Mouse (Mus musculus) right cerebral cortex, postnatal 4 days (tissue): ENCODE data around the gene Abcd1.

ENCODE experiments used
- DNase-seq: peaks from one replicate; pipeline ENCODE4 v3.0.0-alpha.2; 2022

Abcd1 gene

DNA sequence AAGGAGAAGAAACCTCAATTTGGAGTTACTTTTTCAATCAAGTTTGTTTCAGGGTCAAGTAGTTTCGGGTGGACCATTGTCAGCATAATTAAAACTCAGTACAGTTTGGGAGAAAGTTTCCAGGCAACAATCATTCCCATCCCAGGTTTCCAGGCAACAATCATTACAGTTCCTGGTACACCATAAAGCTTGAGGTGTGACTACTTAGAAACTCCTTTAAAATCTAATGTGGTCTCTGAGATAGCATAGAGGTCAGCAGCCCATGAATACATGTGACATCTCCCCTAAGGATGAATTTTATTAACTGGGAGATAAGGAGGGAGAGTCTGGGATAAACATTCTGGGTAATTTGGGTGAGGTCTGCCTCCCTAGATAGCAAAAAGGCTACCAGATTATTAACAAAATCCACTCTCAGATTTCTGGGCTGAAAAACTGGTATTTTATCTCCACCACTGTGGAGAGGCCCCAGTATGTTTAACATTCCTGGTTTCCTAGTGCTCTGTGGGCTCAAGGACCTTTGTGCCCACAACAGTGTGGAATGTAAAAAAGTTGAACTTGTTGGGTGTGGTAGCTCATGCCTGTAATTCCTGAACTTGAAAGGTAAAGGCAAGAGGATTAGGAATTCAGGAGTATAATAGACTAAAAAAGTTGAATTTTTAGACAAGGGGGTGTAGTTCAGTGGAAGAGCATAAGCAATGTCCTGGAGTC, 28.5 kb downstream of the Abcd1 start:
- no peak for DNase-seq

DNA sequence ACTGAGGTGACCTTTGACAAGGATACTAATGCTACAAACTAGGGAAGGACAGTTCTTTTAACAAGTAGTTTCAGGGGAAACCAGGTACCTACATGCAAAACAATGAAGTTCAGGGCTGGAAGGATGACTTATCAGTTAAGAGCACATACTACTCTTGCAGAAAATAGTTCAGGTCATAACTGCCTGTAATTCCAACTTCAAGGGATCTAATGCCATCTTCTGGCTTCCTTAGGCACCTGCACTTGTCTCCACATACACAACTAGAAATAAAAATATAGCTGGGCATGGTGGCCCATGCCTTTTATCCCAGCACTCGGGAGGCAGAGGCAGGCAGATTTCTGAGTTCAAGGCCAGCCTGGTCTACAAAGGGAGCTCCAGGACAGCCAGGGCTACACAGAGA, 32.6 kb downstream of the Abcd1 start:
- no peak for DNase-seq

DNA sequence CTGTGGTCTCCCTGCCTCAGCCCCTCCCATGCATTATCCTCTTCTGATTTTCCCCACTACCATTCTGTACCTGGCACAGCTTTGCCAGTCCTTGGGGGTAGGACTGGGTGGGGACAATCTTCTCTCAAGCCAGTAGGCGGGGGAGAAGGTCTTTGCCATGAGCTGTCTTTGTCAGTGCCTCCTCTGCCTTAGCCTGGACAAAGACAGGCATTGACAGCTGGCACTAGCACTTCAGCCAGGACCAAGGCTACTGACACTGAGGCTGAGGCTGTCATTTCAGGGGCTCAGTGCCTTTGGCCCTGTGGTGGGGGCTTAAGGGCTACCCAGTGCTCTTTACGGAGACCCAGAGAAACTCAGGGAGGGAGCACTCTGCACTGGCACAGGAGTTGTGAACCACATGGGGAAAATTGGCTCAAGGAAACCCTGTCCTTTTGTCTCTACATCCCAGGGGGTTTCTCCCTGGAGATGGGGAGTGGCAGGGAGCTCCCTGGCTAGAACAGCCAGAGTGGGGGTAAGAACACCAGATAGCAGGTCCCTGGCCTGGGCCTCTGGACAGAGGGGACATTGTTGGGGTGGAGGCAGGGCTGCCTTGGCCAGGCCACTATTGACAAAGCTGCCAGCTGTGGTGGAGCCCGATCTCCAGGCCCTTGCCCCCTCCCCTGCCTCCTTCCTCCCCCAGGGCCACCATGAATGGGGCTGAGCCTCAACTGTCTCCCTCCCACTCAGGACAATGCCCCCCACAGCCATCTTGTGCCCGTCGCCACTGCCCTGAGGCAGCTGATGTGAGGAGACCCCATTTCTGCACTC, 40.1 kb downstream of the Abcd1 start, which contains the start of gene Plxnb3:
TSS of gene Plxnb3 (plus strand) at position 757 of the 807 bp plus-strand sequence.
- DNase-seq: no peak

DNA sequence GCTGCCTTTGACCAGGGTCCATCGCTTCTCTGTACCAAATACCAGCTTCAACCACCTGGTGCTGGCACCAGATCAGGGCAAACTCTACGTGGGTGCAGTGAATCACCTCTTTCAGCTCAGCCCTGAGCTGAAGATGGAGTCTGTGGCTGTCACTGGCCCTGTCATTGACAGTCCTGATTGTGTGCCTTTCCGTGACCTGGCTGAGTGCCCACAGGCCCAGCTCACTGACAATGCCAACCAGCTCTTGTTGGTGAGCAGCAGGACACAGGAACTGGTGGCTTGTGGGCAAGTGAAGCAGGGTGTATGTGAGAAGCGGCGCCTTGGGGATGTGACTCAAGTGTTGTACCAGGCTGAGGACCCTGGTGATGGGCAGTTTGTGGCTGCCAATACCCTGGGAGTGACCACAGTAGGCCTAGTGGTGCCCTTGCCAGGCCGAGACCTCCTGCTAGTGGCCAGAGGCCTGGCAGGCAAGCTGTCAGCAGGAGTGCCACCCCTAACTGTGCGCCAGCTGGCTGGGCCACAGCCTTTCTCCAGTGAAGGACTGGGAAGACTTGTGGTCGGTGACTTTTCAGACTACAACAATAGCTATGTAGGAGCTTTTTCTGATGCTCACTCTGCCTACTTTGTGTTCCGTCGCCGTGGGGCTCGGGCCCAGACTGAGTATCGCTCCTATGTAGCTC, 42.4 kb downstream of the Abcd1 start:
- DNase-seq: peak; percentile 13

DNA sequence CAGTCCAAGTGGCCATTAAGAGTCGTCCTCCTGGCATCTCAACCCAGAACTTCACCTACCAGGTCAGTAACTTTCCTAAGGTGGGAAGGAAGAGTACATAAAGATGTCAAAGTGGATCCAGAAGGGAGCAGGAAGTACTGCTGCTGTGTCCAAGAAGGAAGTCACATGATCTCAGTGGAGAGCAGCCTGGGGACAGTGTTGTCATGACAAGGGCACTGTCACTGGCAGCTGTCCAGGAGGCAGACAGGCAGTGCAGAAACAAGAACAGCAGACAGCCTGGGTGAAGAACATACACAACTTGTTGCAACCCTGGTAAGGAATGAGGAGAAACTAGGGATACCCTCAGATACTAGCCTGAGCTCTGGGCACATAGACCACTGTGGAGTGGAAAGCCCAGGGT, 48.9 kb downstream of the Abcd1 start:
- DNase-seq: no peak

DNA sequence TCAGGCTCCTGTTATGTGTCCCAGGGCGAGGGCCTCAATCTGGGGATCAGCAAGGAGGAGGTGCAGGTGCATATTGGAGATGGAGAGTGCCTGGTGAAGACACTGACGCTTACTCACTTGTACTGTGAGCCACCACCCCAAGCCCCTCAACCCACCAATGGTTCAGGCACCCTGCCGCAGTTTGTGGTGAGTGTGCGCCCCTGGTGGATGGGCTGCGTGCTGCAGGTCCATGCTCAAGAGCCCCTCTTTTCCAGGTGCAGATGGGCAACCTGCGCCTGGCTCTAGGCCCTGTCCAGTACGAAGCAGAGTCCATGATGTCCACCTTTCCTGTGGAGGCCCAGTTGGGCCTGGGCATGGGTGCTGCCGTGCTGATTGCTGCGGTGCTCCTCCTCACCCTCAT, 50.9 kb downstream of the Abcd1 start:
- no peak for DNase-seq

DNA sequence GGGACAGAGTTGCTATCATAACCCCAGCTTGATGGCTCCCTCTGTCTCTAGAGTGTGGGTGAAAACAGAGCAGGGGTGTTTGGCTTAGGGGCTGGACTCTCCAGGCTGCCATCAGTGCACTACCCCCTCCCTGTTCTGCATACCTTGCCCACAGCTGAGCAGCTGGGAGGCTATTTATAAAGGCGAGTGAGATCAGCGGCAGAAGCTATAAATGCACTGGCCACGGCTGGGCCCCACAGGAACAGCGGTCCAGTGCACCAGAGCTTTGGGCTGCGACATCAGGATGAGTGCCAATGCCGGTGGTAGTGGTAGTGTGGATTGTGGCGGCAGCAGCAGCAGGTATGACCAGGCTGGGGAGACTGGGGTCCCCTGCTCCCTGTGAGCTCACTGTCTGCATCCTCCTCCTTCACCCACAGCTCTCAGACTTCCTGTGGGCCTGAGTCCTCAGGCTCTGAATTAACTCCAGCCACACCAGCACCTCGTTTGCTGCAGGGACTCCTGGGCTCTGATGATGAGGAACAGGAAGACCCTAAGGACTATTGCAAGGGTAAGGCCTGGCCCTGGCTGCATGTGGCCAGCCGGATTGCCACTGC, 57.9 kb downstream of the Abcd1 start, which contains the start of gene Srpk3:
TSS of gene Srpk3 (plus strand) at position 238 of the 593 bp plus-strand sequence.
- no peak for DNase-seq

DNA sequence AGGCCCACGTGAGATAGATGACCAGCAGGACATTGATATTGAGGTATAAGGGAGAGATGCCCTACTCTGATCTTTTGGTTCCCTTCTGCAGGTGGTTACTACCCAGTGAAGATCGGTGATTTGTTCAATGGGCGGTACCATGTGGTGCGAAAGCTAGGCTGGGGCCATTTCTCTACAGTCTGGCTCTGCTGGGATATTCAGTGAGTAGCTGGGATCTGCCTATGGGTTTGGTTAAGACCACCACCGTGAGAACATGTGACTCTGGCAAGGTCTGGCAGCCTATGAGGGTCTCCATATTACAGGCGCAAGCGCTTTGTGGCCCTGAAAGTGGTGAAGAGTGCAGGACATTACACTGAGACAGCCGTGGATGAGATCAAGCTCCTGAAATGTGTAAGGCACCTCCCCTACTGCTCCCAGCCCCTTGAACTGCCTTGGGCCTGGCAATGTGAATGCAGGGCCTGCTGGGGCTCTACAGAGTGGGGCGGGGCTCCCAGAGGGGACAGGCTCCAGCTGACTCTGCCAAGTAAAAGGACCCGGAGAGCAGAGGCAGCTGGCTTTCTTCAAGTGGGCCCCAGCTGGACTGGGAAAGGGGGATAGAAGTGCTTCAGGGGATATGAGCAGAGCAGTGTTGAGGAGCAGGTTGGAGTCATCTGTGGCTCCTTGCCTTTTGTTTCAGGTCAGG, 58.5 kb downstream of the Abcd1 start:
- DNase-seq: no peak

DNA sequence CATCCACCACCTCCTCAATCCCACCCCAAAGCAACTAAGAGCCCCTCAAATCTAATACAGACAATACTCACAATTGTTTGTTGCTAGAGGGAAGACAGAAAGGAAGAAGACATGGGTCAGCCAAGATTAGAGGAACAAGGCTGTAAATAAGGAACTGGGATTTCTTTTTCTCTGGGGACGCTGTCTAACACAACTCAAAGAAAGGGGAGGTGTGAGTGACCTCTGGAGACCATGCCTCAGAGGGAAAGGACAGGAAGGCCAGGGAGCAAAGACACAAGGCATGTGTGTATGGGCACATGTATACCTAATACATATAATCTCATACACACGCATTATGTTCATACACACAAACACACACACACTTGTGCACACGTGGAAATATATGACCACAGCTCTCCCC, 65.8 kb downstream of the Abcd1 start:
- no peak for DNase-seq

DNA sequence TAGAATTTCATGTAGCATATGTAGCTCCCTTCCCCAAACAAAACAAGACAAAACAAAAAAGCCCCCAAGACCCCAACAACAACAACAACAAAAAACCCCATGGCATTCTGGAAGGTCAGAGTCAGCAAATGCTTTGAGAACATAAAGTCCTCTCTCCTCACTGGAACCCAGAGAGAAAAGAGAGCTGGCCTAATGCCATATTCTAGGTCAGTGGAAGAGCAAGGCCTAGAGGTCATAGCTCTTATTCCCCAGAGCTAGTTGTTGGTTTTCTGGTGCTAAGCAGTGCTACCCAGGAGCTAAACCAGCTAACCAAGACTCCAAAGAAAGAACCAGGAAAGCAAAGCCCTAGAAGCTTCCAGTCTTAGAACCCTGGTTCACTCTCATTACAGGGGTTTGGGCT, 69.3 kb downstream of the Abcd1 start:
- no peak for DNase-seq

DNA sequence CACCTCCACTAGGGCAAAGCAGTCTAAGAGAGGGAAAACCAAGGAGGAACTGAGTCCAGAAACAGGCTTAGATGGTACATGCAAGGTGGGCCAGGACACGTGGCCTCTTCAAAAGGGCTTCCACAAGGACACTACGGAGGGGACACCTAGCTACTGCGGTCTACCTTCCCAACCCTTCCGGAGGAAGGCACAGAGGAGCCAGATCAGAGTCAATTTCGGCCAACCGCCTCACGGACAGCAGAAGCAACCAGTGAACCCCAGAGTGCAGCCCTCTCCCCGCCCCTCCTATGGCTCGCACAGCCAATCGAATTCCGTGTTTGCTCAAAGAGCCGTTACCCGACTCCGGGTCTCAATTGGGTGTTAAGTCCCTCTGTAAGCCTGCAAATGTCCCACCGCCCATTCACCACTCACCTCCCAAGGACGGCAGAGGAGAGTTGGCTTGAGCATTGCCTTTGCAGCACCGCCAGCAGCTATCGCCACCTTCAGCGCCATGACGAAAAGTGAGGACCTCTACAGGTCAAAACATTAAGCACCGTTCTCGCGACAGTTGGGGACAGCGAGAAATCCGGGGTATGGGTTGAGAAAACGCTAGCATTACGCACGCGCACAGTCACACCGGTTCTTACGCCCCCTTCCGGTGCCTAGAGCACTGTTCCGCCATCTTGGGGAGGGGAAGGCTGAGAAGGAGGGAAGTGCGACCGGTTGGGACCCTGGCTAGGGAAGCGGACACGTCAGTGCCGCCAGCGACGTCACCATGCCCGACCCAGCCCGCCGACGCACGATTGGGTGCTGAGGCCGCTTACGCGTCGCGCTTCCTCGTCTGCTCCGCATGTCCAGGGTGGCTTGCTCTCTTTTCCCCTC, 70.2 kb downstream of the Abcd1 start, which contains the start of the genes Idh3g and Ssr4:
TSS of gene Idh3g (minus strand) at position 534 of the 861 bp plus-strand sequence.
TSS of gene Ssr4 (plus strand) at position 665 of the 861 bp plus-strand sequence.
- peak; percentile 76 for DNase-seq

DNA sequence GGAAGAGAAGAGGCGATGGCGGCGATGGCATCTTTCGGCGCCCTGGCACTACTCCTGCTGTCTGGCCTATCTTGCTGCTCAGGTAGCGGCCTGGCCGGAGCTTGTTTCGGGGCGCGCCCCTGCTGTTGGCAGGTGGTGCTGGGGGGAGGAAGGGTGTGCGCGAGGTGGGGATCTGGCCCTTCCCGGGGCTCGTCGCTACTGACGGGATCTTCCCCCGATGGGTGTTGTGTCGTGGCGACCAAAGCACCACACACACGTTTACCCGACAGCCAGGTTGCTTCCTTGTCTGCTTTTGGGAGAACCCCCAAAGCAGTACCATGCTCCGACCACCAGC, 70.8 kb downstream of the Abcd1 start:
- no peak for DNase-seq
